Mouse (Mus musculus) cerebellum, adult 2 months (tissue): ENCODE results near the gene Cacnb4.

ENCODE experiments used
- CTCF ChIP-seq: fragments of 200-500 bp; IDR thresholded peaks from 2 replicates; pipeline ENCODE4 v1.5.1; 2011; ENCODE audit warnings: low read depth, mild to moderate bottlenecking, control low read depth, low read length, moderate library complexity, borderline replicate concordance; ENCODE audit not compliant: insufficient read depth
- POLR2A ChIP-seq: fragments of 200-500 bp; IDR thresholded peaks from 2 replicates; pipeline ENCODE4 v1.6.1; 2011; ENCODE audit warnings: low read length, control low read depth, borderline replicate concordance; ENCODE audit not compliant: insufficient read depth

GRCm38 (mm10) chr2:52609486-52609885 lies 67.1 kb downstream of the Cacnb4 start:
- TF ChIP-seq CTCF, result no peak
- no peak for TF ChIP-seq POLR2A
